Mouse (Mus musculus): ENCODE data around the gene Olfr876.

DNA sequence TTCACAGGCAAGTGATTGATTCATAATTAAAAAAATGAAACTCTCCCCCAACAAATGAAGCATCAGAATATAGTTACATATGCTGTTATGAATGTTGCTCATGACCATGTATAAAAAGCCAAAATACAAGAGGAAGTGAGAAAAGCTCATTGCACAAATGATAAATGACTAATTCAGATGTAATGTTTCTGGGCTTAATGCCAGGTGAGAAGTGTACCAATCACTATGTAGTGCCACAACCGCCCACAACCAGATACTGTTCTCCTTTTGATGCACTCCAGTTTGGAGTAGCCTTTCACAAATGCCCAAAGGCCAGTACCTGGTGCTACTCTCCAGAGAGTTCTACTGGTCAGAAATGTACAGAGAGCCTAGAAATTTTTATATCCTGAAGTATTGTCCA lies 30.5 kb downstream of the Olfr876 start:
- no peak for TF ChIP-seq POLR2A (IDR thresholded peaks at IDR 0.05; ENCODE audit: low read depth, low read length)
- TF ChIP-seq CTCF (conservative IDR thresholded peaks at IDR 0.05; ENCODE audit: insufficient read depth, insufficient read length, low read depth, low read length), result no peak
